In the genomic region with DNA sequence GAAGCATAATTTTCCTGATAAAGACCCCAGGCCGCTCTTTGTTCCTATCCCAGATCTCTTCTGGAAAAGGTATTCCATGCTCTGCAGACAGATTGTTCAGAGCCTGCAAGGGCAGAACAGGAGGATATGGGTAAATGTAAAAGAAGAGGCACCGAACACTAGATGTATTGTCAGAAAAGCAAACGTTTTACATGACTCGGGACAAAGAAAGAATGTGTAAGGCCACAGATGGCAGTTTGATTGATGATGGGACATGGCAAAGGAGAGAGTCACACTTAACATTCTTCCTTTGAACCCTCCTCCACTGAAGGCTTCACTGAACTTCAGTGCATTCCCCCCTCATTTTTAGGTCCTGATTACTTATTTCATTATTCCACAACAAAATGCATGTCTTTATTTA, we compare ENCODE assay signal across 30 mouse cellular contexts.
A peak's percentile ranks its signal among the peaks of the same experiment; 100 is the strongest.
DNase-seq lines count a peak whose midpoint lies in the region; ATAC-seq and TF ChIP-seq lines count a peak whose summit lies in the region.
"Had no signal": no experiment of that assay in that cellular context is flagged by ENCODE, and none has a peak within 500 bp of the region (broad histone marks: within the 10 kb centered on the region; RNA-seq: fewer than 3 reads in every experiment).

No protein-coding gene starts in this region.

- WGBS in heart, embryonic 10.5 days, result 27% methylated on average over 4 of the region's 4 CpGs
- 27% methylated on average over 4 of the region's 4 CpGs for WGBS in heart, embryonic 12.5 days
- WGBS in lung, embryonic 14.5 days, result 16% methylated on average over 4 of the region's 4 CpGs
- 13% methylated on average over 4 of the region's 4 CpGs for WGBS in neural tube, embryonic 12.5 days

- TF ChIP-seq CTCF in lung, embryonic 14.5 days (IDR thresholded peaks at IDR 0.05; ENCODE audit: low read depth), result no peak

- no peak overlapping the region for H3K4me3 ChIP-seq in heart, embryonic 10.5 days
- no peak overlapping the region for H3K4me3 ChIP-seq in heart, embryonic 12.5 days
- H3K4me3 ChIP-seq in lung, embryonic 14.5 days (ENCODE audit: low read depth, low read length), result no peak overlapping the region
- H3K4me3 ChIP-seq in neural tube, embryonic 12.5 days, result no peak overlapping the region
- H3K4me3 ChIP-seq: embryonic facial prominence, embryonic 10.5 days; embryonic facial prominence, embryonic 15.5 days; forebrain, embryonic 13.5 days; kidney, embryonic 15.5 days; layer of hippocampus, adult 2 months; left cerebral cortex, adult 2 months; limb, embryonic 12.5 days; megakaryocyte, embryonic 14.5 days; midbrain, embryonic 13.5 days had no signal

- H3K9ac ChIP-seq in heart, embryonic 12.5 days, result no peak overlapping the region
- H3K9ac ChIP-seq in lung, embryonic 14.5 days, result no peak overlapping the region
- no peak overlapping the region for H3K9ac ChIP-seq in neural tube, embryonic 12.5 days
- H3K9ac ChIP-seq: embryonic facial prominence, embryonic 15.5 days; forebrain, embryonic 13.5 days; kidney, embryonic 15.5 days; limb, embryonic 12.5 days; midbrain, embryonic 13.5 days had no signal

- no peak for DNase-seq in heart, embryonic 10.5 days (ENCODE audit: low spot score)
- DNase-seq in lung, embryonic 14.5 days, result peak; percentile 22
- DNase-seq in lung, postnatal 4 days, result no peak
- peak; percentile 43 for DNase-seq in embryo, embryonic 9.5 days (ENCODE audit: extremely low spot score)
- DNase-seq in ovary, postnatal 10 days (ENCODE audit: low spot score), result no peak
- no peak for DNase-seq in cerebellum, adult 18-20 months
- DNase-seq: adrenal gland, postnatal 36 days; cerebellum, adult 2 months; cerebellum, postnatal 25 days; gastrocnemius, postnatal 25 days; heart, adult 11 months; heart, postnatal 4 days; kidney, adult 11 months; kidney, postnatal 36 days; lung, postnatal 36 days; thymus, adult 2 months; thymus, postnatal 4 days had no signal

- H3K27ac ChIP-seq in heart, embryonic 10.5 days, result peak overlapping the region; percentile 42; the same call in 1 of the 2 replicates
- H3K27ac ChIP-seq in heart, embryonic 12.5 days (ENCODE audit: poor library complexity, severe bottlenecking), result no peak overlapping the region
- H3K27ac ChIP-seq in lung, embryonic 14.5 days (ENCODE audit: low read depth), result no peak overlapping the region
- no peak overlapping the region for H3K27ac ChIP-seq in neural tube, embryonic 12.5 days
- H3K27ac ChIP-seq: embryonic facial prominence, embryonic 10.5 days; embryonic facial prominence, embryonic 15.5 days; forebrain, embryonic 13.5 days; kidney, embryonic 15.5 days; layer of hippocampus, adult 2 months; left cerebral cortex, adult 2 months; limb, embryonic 12.5 days; midbrain, embryonic 13.5 days had no signal

- ATAC-seq in heart, embryonic 12.5 days (ENCODE audit: insufficient number of reproducible peaks, low FRiP score), result no peak
- ATAC-seq in lung, embryonic 14.5 days (ENCODE audit: insufficient read depth), result no peak
- peak; percentile 58 for ATAC-seq in neural tube, embryonic 12.5 days (ENCODE audit: low FRiP score, low read depth)
- ATAC-seq: forebrain, embryonic 13.5 days; inflammation-experienced regulatory T-cells, adult 6 months; midbrain, embryonic 13.5 days had no signal

- H3K4me1 ChIP-seq in heart, embryonic 10.5 days, result no peaks in the 10 kb centered on the region
- H3K4me1 ChIP-seq in heart, embryonic 12.5 days (replicated peaks), result peaks cover 3% of the 10 kb centered on the region; the same call in 1 of the 2 replicates
- H3K4me1 ChIP-seq in lung, embryonic 14.5 days (ENCODE audit: insufficient read depth), result no peaks in the 10 kb centered on the region; the same call in 1 of the 2 replicates
- H3K4me1 ChIP-seq in neural tube, embryonic 12.5 days, result no peaks in the 10 kb centered on the region
- H3K4me1 ChIP-seq: embryonic facial prominence, embryonic 10.5 days; embryonic facial prominence, embryonic 15.5 days; forebrain, embryonic 13.5 days; limb, embryonic 12.5 days; megakaryocyte, embryonic 14.5 days; midbrain, embryonic 13.5 days had no signal

- no peaks in the 10 kb centered on the region for H3K27me3 ChIP-seq in heart, embryonic 10.5 days (ENCODE audit: insufficient read depth, poor library complexity, severe bottlenecking)
- no peaks in the 10 kb centered on the region for H3K27me3 ChIP-seq in heart, embryonic 12.5 days (replicated peaks)
- no peaks in the 10 kb centered on the region for H3K27me3 ChIP-seq in lung, embryonic 14.5 days (ENCODE audit: insufficient read depth, low read length)
- no peaks in the 10 kb centered on the region for H3K27me3 ChIP-seq in neural tube, embryonic 12.5 days (replicated peaks)
- H3K27me3 ChIP-seq: embryonic facial prominence, embryonic 15.5 days; forebrain, embryonic 13.5 days; kidney, embryonic 15.5 days; limb, embryonic 12.5 days; megakaryocyte, embryonic 14.5 days; midbrain, embryonic 13.5 days had no signal

- no peak overlapping the region for H3K4me2 ChIP-seq in heart, embryonic 12.5 days
- H3K4me2 ChIP-seq in lung, embryonic 14.5 days, result no peak overlapping the region
- H3K4me2 ChIP-seq in neural tube, embryonic 12.5 days (replicated peaks), result no peak overlapping the region
- H3K4me2 ChIP-seq: embryonic facial prominence, embryonic 15.5 days; forebrain, embryonic 13.5 days; heart, embryonic 11.5 days; kidney, embryonic 15.5 days; limb, embryonic 12.5 days; midbrain, embryonic 13.5 days had no signal

- no peaks in the 10 kb centered on the region for H3K36me3 ChIP-seq in heart, embryonic 10.5 days
- H3K36me3 ChIP-seq in heart, embryonic 12.5 days, result no peaks in the 10 kb centered on the region
- H3K36me3 ChIP-seq in lung, embryonic 14.5 days (ENCODE audit: insufficient read depth), result no peaks in the 10 kb centered on the region
- H3K36me3 ChIP-seq in neural tube, embryonic 12.5 days, result no peaks in the 10 kb centered on the region
- H3K36me3 ChIP-seq: embryonic facial prominence, embryonic 10.5 days; embryonic facial prominence, embryonic 15.5 days; kidney, embryonic 15.5 days; limb, embryonic 12.5 days; midbrain, embryonic 13.5 days had no signal

- H3K9me3 ChIP-seq in heart, embryonic 10.5 days, result no peaks in the 10 kb centered on the region
- no peaks in the 10 kb centered on the region for H3K9me3 ChIP-seq in heart, embryonic 12.5 days (replicated peaks)
- H3K9me3 ChIP-seq in lung, embryonic 14.5 days (ENCODE audit: low read depth, low read length), result no peaks in the 10 kb centered on the region
- no peaks in the 10 kb centered on the region for H3K9me3 ChIP-seq in neural tube, embryonic 12.5 days
- H3K9me3 ChIP-seq: embryonic facial prominence, embryonic 10.5 days; embryonic facial prominence, embryonic 15.5 days; forebrain, embryonic 13.5 days; kidney, embryonic 15.5 days; limb, embryonic 12.5 days; megakaryocyte, embryonic 14.5 days; midbrain, embryonic 13.5 days had no signal

Comparison
In these comparisons a context has a peak if more than half of its experiments do, and no peak if none do; other contexts are left out.
1. DNase-seq: peak in lung, embryonic 14.5 days (single experiment) and embryo, embryonic 9.5 days (single experiment); none in heart, embryonic 10.5 days (single experiment), lung, postnatal 4 days (0 of 2), ovary, postnatal 10 days (single experiment) and cerebellum, adult 18-20 months (0 of 2).